Mouse (Mus musculus): ENCODE data around the gene Nelfa. TPM values are rescaled to one million over a fixed set of nuclear protein-coding genes. Genes with fewer than 3 reads are reported as not detected.
"Not testable (repeated sequence)": the region's sequence is repeated elsewhere in the genome, so short reads cannot be mapped to it uniquely, and the experiment has no call there.

Gene Nelfa
- 28.5 and 32.8 TPM in 2 replicates for polyA plus RNA-seq (2012; rRNA removed)

- under 1% methylated on average over 60 of the region's 61 CpGs for WGBS
- DNase-seq (ENCODE audit: low read depth, low spot score), result peak; percentile 97
These were observed at the start of gene Nelfa for GRCm38 (mm10) chr5:33936120-33936707. Nelfa (minus strand) TSS chr5:33936413.

- no peak for DNase-seq (ENCODE audit: low read depth, low spot score)
- WGBS, result under 1% methylated on average over 88 of the region's 88 CpGs
These were observed 47.3 kb upstream of the Nelfa start, which contains the start of gene Gm1673 for GRCm38 (mm10) chr5:33983309-33984121. Gm1673 (plus strand) TSS chr5:33983433.

- no peak for DNase-seq (ENCODE audit: low read depth, low spot score)
- 6% methylated on average over 26 of the region's 26 CpGs for WGBS
These were observed 46.6 kb upstream of the Nelfa start for GRCm38 (mm10) chr5:33982731-33983259.

GRCm38 (mm10) chr5:33976267-33976666, 40.1 kb upstream of the Nelfa start:
- no peak for DNase-seq (ENCODE audit: low read depth, low spot score)
- 30% methylated on average over 3 of the region's 3 CpGs for WGBS

GRCm38 (mm10) chr5:33974736-33975135, 38.5 kb upstream of the Nelfa start:
- DNase-seq (ENCODE audit: low read depth, low spot score), result no peak
- WGBS, result 53% methylated on average over 2 of the region's 2 CpGs

GRCm38 (mm10) chr5:33959382-33959781, 23.2 kb upstream of the Nelfa start:
- WGBS, result 66% methylated on average over 4 of the region's 4 CpGs
- DNase-seq (ENCODE audit: low read depth, low spot score), result no peak

GRCm38 (mm10) chr5:33955868-33956267, 19.7 kb upstream of the Nelfa start:
- 82% methylated on average over 4 of the region's 4 CpGs for WGBS
- no peak for DNase-seq (ENCODE audit: low read depth, low spot score)

GRCm38 (mm10) chr5:33954354-33954753, 18.1 kb upstream of the Nelfa start:
- no peak for DNase-seq (ENCODE audit: low read depth, low spot score)
- WGBS, result 42% methylated on average over 10 of the region's 10 CpGs

GRCm38 (mm10) chr5:33953471-33954185, 17.4 kb upstream of the Nelfa start:
- DNase-seq (ENCODE audit: low read depth, low spot score), result no peak
- WGBS, result 85% methylated on average over 17 of the region's 17 CpGs

- 83% methylated on average over 4 of the region's 4 CpGs for WGBS
- no peak for DNase-seq (ENCODE audit: low read depth, low spot score)
These were observed 12.1 kb upstream of the Nelfa start for GRCm38 (mm10) chr5:33948314-33948713.

- WGBS, result 88% methylated on average over 16 of the region's 16 CpGs
- not testable (repeated sequence) for DNase-seq (ENCODE audit: low read depth, low spot score)
These were observed 10.8 kb upstream of the Nelfa start for GRCm38 (mm10) chr5:33947035-33947434.

GRCm38 (mm10) chr5:33938448-33938847, 2.2 kb upstream of the Nelfa start:
- DNase-seq (ENCODE audit: low read depth, low spot score), result no peak
- 80% methylated on average over 3 of the region's 3 CpGs for WGBS

GRCm38 (mm10) chr5:33937230-33937629, 1.0 kb upstream of the Nelfa start:
- 97% methylated on average over 2 of the region's 2 CpGs for WGBS
- no peak for DNase-seq (ENCODE audit: low read depth, low spot score)

- no peak for DNase-seq (ENCODE audit: low read depth, low spot score)
- 1% methylated on average over 39 of the region's 39 CpGs for WGBS
These were observed 507 bp downstream of the Nelfa start for GRCm38 (mm10) chr5:33935700-33936111.

- DNase-seq (ENCODE audit: low read depth, low spot score), result no peak
- 36% methylated on average over 7 of the region's 7 CpGs for WGBS
These were observed 1.3 kb downstream of the Nelfa start for GRCm38 (mm10) chr5:33934877-33935276.

- no peak for DNase-seq (ENCODE audit: low read depth, low spot score)
- 59% methylated on average over 2 of the region's 2 CpGs for WGBS
These were observed 2.1 kb downstream of the Nelfa start for GRCm38 (mm10) chr5:33934081-33934480.

GRCm38 (mm10) chr5:33932413-33932812, 3.8 kb downstream of the Nelfa start:
- WGBS, result 66% methylated on average over 2 of the region's 2 CpGs
- no peak for DNase-seq (ENCODE audit: low read depth, low spot score)

GRCm38 (mm10) chr5:33926170-33926569, 10.0 kb downstream of the Nelfa start:
- no peak for DNase-seq (ENCODE audit: low read depth, low spot score)

GRCm38 (mm10) chr5:33922566-33922965, 13.6 kb downstream of the Nelfa start:
- DNase-seq (ENCODE audit: low read depth, low spot score), result no peak
- WGBS, result 79% methylated on average over 2 of the region's 2 CpGs

Data from large intestine, adult 2 months (tissue).